Mouse (Mus musculus) heart, postnatal 10 days (tissue): Measurements from ENCODE around the gene Gm20908. TPM values are rescaled to one million over a fixed set of nuclear protein-coding genes. Genes with fewer than 3 reads are reported as not detected.
"Not testable (repeated sequence)": the region's sequence is repeated elsewhere in the genome, so short reads cannot be mapped to it uniquely, and the experiment has no call there.

Experiments used
- DNase-seq, 2 experiments: peaks; one replicate each; pipeline ENCODE4 v3.0.0; 2021
- intact Hi-C: fragments of 180-260 bp; cut with DNase I; formaldehyde crosslinking; loops from one replicate; pipeline ENCODE4 v1.15.1; 2025
- total RNA-seq, 2 experiments: library from RNA; stranded (reverse); gene quantifications; 2 replicates each; pipeline ENCODE4 v1.2.3; 2021

Gm20908 gene
- total RNA-seq = not detected

DNA sequence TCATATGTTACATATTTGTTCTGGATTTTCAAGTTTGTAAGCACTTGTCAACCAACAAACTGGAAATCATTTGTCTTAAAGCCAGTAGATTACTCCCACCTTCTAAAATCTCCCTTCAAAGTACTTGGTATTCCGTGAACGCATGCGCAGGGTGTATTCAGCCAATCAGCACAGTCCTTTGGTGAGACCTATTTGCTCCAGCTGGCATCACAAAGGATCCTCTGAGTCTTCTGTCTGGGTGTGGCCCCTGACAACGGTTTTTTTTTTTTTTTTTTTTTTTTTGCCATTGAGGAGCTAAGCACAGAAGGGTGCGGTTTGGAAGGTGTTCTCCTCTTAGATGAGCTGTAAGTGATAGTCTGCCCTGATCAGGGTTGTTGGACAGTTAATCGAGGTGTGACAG is at the start of gene Gm20908:
Gene Gm20908, plus strand, starts transcription at position 301 of the 400 bp plus-strand sequence.
- DNase-seq, intact Hi-C loops: not testable (repeated sequence)
